Mouse (Mus musculus): ENCODE results near the gene Rai1. TPM values are rescaled to one million over a fixed set of nuclear protein-coding genes. Genes with fewer than 3 reads are reported as not detected.

The Rai1 gene
- total RNA-seq, 2 experiments from 2014 or later = 85.4 to 86.3 TPM

DNA sequence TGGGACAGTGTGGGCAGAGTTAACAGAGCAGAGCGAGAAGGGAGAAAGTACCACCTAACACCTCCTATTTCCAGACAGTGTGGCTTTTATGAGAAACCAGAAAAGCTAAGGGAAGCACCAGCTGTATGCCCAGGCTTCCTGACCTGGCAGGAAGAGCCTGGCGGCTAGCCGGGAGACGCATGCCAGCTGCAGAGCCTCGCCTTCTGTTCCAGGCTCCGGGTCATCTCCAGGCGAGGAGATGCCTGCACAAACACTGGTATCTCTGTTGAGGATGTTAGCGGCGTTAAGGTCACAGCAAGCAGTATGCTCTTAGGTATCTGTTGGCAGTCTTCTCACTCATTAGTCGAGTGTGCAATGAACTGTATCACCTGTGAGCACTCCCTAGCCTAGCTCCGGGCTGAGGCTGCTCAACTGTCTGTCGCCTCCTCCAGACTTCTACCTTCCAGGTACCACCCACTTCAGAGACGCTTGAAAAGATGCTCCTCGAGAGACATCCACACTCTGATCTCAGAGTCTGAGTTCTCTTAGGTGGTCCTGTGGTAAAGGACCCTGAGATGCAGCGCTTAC lies 30.8 kb upstream of the Rai1 start:
- intact Hi-C loops (cut with DNase I) = no loop called here
- Histone ChIP-seq H3K27ac (no peak overlapping the region), H3K4me3 (no peak overlapping the region)
- no peak for DNase-seq (ENCODE audit: extremely low spot score in 1 of 2, low spot score in 2 of 2)
- TF ChIP-seq CTCF (IDR thresholded peaks at IDR 0.05) = no peak

DNA sequence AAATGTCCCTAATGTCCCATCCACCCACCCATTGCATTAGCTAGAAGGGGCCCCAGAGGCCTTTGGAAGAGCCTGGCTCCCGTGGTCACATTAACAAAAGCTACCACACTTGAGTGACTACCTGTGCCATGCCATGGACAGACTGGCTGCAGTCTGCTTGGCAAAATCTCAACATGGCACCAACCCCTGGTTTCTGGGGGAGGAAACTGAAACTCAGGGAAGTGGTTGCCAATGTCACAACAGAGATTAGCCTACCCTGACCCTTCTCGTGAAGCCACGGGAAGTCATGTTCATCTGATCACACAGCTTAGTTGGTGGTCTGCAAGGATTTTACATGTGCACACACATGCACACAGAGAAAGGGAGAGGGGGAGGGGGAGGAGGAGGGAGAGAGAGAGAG lies 28.6 kb upstream of the Rai1 start:
- DNase-seq (ENCODE audit: extremely low spot score in 1 of 2, low spot score in 2 of 2) = no peak
- intact Hi-C loops (cut with DNase I) = loop anchor here (1.0 to 2.0 kb wide), 2 partner anchors 111 to 196 kb away; partner anchors contain the start of gene Rasd1
- Histone ChIP-seq H3K27ac (no peak overlapping the region), H3K4me3 (no peak overlapping the region)
- TF ChIP-seq CTCF (IDR thresholded peaks at IDR 0.05) = no peak

DNA sequence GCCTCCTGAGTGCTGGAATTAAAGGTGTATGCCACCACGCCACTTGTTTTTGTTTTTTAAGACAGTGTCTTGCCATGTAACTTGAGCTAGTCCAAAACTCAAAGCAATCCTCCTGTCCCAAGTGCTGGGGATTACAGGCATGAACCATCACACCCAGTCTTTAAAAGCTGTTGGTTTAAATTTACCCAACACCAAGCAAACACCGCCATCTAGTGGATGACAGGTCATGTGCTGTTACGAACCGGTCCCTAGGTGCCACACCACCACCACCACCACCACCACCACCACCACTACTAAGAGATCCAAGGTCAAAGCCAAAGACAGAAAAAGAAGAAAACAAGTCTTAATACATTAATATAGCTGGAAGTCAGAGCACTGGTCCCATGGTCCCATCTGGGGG lies 28.0 kb upstream of the Rai1 start:
- Histone ChIP-seq H3K27ac (no peak overlapping the region), H3K4me3 (no peak overlapping the region)
- peak; percentile 66 to 71 for DNase-seq (ENCODE audit: extremely low spot score in 1 of 2, low spot score in 2 of 2)
- TF ChIP-seq CTCF (IDR thresholded peaks at IDR 0.05) = peak; percentile 60
- intact Hi-C loops (cut with DNase I) = loop anchor here (1.0 to 2.0 kb wide), 2 partner anchors 112 to 196 kb away; partner anchors contain the start of gene Rasd1

DNA sequence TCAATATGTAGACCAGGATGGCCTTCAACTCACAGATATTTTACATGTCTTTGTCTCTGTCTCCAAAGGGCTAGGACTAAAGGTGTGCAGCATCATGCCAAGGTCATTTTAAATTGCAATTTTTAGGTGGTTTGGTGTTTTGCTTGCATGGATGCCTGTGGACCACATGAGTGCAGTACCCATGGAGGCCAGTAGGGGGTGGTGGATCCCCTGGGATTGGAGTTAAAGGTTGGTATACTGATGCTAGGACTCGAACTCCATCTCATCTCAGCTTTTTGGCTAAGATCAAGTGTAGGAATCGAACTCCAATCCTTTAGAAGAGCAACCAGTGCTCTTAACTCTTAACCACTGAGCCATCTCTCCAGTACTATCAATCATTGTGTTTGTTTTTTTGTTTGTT lies 20.2 kb upstream of the Rai1 start:
- no peak overlapping the region for H3K27ac ChIP-seq
- no peak overlapping the region for H3K4me3 ChIP-seq
- no peak for DNase-seq (ENCODE audit: extremely low spot score in 1 of 2, low spot score in 2 of 2)
- peak; percentile 64 for TF ChIP-seq CTCF (IDR thresholded peaks at IDR 0.05)
- intact Hi-C loops (cut with DNase I) = no loop called here

DNA sequence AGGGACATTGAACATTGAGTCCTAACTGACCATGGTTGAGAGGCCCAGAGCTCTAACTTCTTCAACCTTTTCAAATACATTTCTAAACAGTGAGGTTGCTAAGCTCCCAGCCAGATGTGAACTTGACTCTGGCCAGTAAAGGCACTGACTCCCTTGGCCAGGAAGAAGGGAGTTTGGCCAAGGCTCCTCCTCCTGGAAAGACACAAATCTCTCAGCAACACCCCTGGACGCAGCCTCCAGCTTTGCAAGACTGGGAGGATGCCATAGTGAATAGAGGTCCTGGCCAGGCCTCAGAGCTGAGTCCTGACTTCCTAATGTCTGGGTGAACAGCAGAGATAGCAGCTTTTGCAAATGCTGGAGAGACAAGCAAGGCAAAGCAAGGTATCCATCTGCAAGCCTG lies 18.1 kb upstream of the Rai1 start:
- intact Hi-C loops (cut with DNase I) = no loop called here
- Histone ChIP-seq H3K27ac (no peak overlapping the region), H3K4me3 (no peak overlapping the region)
- no peak for DNase-seq (ENCODE audit: extremely low spot score in 1 of 2, low spot score in 2 of 2)
- no peak for TF ChIP-seq CTCF (IDR thresholded peaks at IDR 0.05)

DNA sequence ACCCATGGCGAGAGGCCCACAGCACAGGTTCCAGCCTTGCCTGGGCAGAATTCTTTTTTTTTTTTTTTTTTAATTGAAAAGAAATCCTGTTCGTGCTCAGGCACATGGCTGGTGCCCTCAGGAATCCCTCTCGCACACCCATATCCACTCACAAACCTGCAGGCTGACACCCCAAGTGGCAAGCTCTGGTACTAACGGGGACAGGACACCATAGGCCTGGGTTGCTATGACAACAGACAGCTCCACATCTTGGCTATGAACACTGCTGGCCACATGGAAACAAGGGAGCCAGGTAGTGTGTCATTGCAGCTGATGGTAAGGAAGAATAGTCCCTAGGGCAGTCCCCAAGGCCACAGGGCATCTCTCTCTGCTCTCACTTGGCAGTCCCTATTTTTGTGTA lies 15.9 kb upstream of the Rai1 start:
- Histone ChIP-seq H3K4me3 (no peak overlapping the region), H3K27ac (no peak overlapping the region)
- TF ChIP-seq CTCF (IDR thresholded peaks at IDR 0.05) = peak; percentile 46
- intact Hi-C loops (cut with DNase I) = no loop called here
- DNase-seq (ENCODE audit: extremely low spot score in 1 of 2, low spot score in 2 of 2) = no peak

DNA sequence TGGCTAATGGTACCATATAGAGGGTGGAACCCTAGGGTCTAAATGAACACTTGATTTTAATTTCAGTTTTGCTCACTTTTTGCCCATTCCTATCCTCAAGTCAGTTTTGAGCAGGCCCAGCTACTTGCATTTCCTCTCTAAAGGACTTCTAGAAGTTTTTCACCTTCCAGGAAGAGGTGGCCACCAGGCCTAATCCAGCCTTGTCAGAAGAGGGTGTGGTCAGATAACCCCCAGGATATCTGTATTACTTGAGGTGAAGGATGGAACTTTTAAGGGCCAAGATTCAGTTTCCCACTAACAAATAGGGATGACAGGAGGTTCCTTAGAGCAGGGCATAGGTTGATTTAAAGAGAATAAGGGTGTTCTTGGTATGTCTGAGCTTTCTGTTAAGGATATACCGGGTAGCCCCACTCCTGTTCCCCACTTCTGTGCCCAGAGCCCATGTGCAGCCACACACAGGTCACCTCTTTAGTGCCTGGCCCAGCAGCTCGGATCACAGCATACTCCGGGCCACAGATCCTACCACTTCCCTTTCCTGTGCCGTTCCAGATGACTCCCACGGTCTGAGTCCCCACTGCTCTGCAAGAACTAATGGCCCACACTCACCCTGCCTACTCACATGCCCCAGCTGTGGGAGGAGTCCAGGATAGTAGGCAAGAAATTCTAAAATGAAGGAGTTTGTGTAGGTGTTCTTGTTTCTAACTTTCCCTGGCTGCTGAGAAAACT lies 14.0 kb upstream of the Rai1 start:
- no peak for DNase-seq (ENCODE audit: extremely low spot score in 1 of 2, low spot score in 2 of 2)
- intact Hi-C loops (cut with DNase I) = no loop called here
- Histone ChIP-seq H3K4me3 (no peak overlapping the region), H3K27ac (no peak overlapping the region)
- no peak for TF ChIP-seq CTCF (IDR thresholded peaks at IDR 0.05)

DNA sequence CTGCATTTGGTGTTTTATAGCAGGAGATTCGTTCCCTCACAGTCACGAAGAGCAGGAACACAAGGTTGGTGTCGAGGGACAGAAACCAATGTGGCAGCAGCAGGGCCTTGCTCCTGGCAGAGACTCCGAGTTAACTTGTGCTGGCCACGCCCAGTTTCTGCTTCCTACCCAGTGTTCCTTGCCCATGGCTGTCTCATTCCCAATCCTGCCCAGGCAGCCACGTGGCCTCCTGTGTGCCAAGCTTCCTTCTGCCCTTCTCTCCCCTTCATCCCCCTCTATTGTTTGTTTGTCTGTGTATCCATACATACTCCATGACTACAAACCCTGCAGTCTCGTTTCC lies 13.4 kb upstream of the Rai1 start:
- no peak for TF ChIP-seq CTCF (IDR thresholded peaks at IDR 0.05)
- intact Hi-C loops (cut with DNase I) = no loop called here
- Histone ChIP-seq H3K4me3 (no peak overlapping the region), H3K27ac (no peak overlapping the region)
- DNase-seq (ENCODE audit: extremely low spot score in 1 of 2, low spot score in 2 of 2) = no peak

DNA sequence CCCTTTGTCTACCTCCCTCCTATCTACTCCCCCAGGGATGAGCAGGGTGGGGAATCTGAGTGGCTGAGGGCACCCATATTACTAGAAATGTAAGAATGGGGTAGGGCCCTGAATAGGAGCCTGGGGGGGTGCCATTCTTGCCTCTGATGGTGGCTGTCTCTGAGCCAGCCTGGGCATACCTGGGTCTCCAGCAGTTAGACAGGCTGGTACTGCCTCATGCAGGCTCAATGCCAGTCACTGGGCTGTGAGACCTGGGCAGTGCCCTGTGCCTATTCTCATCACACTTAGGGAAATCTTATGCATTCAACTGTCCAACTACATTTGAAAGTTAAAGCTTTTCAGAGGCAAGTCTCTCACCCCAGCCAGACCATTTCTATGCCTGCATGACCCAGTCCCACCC lies 11.6 kb upstream of the Rai1 start:
- intact Hi-C loops (cut with DNase I) = no loop called here
- no peak overlapping the region for H3K4me3 ChIP-seq
- no peak for DNase-seq (ENCODE audit: extremely low spot score in 1 of 2, low spot score in 2 of 2)
- H3K27ac ChIP-seq = no peak overlapping the region
- no peak for TF ChIP-seq CTCF (IDR thresholded peaks at IDR 0.05)

DNA sequence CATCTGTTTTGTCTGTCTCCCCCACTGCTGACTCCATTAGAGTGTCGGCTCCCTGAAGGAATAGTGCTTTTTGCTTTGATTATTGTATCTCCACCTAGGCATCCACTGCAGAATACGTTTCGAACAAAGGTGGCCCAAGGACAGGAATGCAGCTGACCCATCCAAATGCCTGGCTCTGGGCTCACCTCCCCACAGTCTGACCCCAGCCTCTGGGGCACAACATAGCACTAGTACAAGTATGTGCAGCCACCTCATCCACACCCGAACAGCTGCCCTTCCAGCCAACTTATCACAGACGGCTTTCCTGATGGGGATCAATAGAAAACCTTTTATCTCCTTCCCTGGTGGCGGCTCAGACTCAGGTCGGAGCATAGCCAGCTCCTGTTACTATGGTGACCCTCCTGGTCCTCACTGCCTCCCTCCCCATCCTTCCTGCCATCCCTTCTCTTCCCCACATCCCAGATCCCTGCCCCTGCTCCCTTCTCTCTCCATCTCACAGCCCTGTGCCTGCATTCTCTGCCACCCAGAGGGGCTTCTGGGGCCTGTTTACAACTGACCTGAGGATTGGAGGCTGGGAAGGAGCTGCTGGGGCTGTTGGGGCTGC lies 10.7 kb upstream of the Rai1 start:
- no peak for TF ChIP-seq CTCF (IDR thresholded peaks at IDR 0.05)
- no peak overlapping the region for H3K27ac ChIP-seq
- intact Hi-C loops (cut with DNase I) = no loop called here

DNA sequence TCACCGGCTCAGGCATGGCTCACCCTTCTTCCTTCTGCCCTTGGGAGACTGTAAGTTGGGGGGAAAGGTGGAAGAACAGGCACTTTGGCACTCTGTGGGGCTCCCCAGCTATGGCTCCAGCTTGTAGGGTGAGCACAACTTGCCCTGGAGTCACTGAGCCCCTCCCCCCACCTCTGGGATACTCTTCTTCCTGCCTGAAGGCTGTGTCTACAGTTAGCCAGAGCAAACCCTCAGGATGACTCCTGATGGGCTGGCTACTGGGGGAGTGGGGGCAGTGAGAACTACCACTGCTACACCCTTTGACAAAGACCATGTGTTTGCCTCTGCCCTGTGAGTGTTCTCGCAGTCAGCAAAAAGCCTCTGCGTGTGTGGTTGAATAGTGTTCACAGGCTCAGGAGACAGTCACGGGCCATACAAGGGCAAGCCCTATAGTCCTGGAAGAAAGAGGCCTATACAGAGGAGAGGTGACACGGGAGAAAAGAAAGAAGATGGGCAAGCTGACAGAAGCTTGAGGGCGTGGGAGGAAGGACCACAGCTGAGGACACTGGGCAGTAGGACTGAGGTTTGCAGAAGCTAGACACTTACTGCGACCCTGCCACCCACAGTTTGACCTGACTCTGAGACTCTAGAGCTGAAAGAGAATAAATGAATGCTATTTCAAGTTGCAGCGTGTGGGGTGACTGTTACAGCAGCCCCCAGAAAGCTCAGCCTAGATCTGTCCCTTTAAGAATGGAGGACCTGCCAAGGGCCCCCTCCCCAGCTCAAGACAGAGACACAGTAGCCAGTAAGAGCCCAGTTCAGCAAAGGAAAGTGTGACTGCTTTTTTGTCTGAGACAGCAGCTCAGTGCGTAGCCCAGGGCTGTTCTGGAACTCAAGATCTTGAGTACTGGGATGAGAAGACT lies 9.7 kb upstream of the Rai1 start:
- TF ChIP-seq CTCF (IDR thresholded peaks at IDR 0.05) = no peak
- no peak overlapping the region for H3K4me3 ChIP-seq
- intact Hi-C loops (cut with DNase I) = no loop called here
- H3K27ac ChIP-seq = no peak overlapping the region
- no peak for DNase-seq (ENCODE audit: extremely low spot score in 1 of 2, low spot score in 2 of 2)

More for the DNA sequence above, 10.7 kb upstream of the Rai1 start:
- no peak for DNase-seq (ENCODE audit: extremely low spot score in 1 of 2, low spot score in 2 of 2)
- no peak overlapping the region for H3K4me3 ChIP-seq

Measured in left cerebral cortex, adult 2 months (tissue).